Mouse (Mus musculus) testis, adult 2 months (tissue): ENCODE results near the gene Wnk2. TPM values are rescaled to one million over a fixed set of nuclear protein-coding genes. Genes with fewer than 3 reads are reported as not detected.

ENCODE experiments used
- H3K27ac ChIP-seq: fragments of 200-500 bp; 2 replicates; pipeline ENCODE4 v1.5.1; 2012; ENCODE audit warnings: low read depth, low read length; ENCODE audit not compliant: control insufficient read depth, insufficient read depth
- H3K27me3 ChIP-seq: fragments of 200-500 bp; 2 replicates; pipeline ENCODE4 v1.6.1; 2012; ENCODE audit warnings: mild to moderate bottlenecking, low read length, moderate library complexity; ENCODE audit not compliant: control insufficient read depth, insufficient read depth
- H3K36me3 ChIP-seq: fragments of 200-500 bp; 2 replicates; pipeline ENCODE4 v1.6.1; 2012; ENCODE audit warnings: mild to moderate bottlenecking, low read length; ENCODE audit not compliant: control insufficient read depth, insufficient read depth
- H3K4me1 ChIP-seq: fragments of 200-500 bp; 2 replicates; pipeline ENCODE4 v1.6.1; 2012; ENCODE audit warnings: low read length; ENCODE audit not compliant: control insufficient read depth, insufficient read depth
- H3K4me3 ChIP-seq: fragments of 200-500 bp; 2 replicates; pipeline ENCODE4 v1.5.1; 2012; ENCODE audit warnings: low read depth, mild to moderate bottlenecking, low read length, moderate library complexity, mixed read lengths; ENCODE audit not compliant: control insufficient read depth
- CTCF ChIP-seq: fragments of 200-500 bp; IDR thresholded peaks from 2 replicates; pipeline ENCODE4 v1.5.1; 2012; ENCODE audit warnings: low read depth, mild to moderate bottlenecking, inconsistent platforms, low read length, moderate library complexity; ENCODE audit not compliant: control insufficient read depth, insufficient read depth, insufficient replicate concordance
- POLR2A ChIP-seq: fragments of 200-500 bp; IDR thresholded peaks from 2 replicates; pipeline ENCODE4 v1.6.1; 2012; ENCODE audit warnings: low read depth, mild to moderate bottlenecking, inconsistent platforms, low read length, moderate library complexity; ENCODE audit not compliant: control insufficient read depth
- polyA plus RNA-seq: library from polyadenylated mRNA; depleted of rRNA; stranded (reverse); fragments of >200 nt; gene quantifications from 2 replicates; pipeline ENCODE4 v1.2.3, GENCODE M21; 2012

Gene Wnk2
- polyA plus RNA-seq, 1 experiment = 1.0 TPM

- Histone ChIP-seq H3K36me3 (no peaks in the 10 kb centered on the region), H3K4me3 (no peak overlapping the region), H3K27me3 (no peaks in the 10 kb centered on the region), H3K4me1 (no peaks in the 10 kb centered on the region), H3K27ac (no peak overlapping the region)
- TF ChIP-seq CTCF = no peak
These were observed 71.6 kb downstream of the Wnk2 start for GRCm38 (mm10) chr13:49076196-49076595.

GRCm38 (mm10) chr13:49075377-49075776 lies 72.4 kb downstream of the Wnk2 start:
- no peak for TF ChIP-seq POLR2A
- no peaks in the 10 kb centered on the region for H3K36me3 ChIP-seq

GRCm38 (mm10) chr13:49073295-49073694 lies 74.5 kb downstream of the Wnk2 start:
- no peak overlapping the region for H3K27ac ChIP-seq
- H3K36me3 ChIP-seq = no peaks in the 10 kb centered on the region
- no peaks in the 10 kb centered on the region for H3K4me1 ChIP-seq
- TF ChIP-seq CTCF (no peak), POLR2A (no peak)
- H3K4me3 ChIP-seq = no peak overlapping the region
- no peaks in the 10 kb centered on the region for H3K27me3 ChIP-seq

More at GRCm38 (mm10) chr13:49075377-49075776, 72.4 kb downstream of the Wnk2 start:
- Histone ChIP-seq H3K4me3 (no peak overlapping the region), H3K27me3 (no peaks in the 10 kb centered on the region), H3K4me1 (no peaks in the 10 kb centered on the region), H3K27ac (no peak overlapping the region)

GRCm38 (mm10) chr13:49071861-49072260 lies 76.0 kb downstream of the Wnk2 start:
- H3K36me3 ChIP-seq = no peaks in the 10 kb centered on the region
- no peak for TF ChIP-seq POLR2A
- no peak for TF ChIP-seq CTCF

GRCm38 (mm10) chr13:49069979-49070378 lies 77.8 kb downstream of the Wnk2 start:
- no peaks in the 10 kb centered on the region for H3K27me3 ChIP-seq
- TF ChIP-seq CTCF (no peak), POLR2A (no peak)
- no peak overlapping the region for H3K27ac ChIP-seq
- no peaks in the 10 kb centered on the region for H3K4me1 ChIP-seq
- H3K4me3 ChIP-seq = no peak overlapping the region
- H3K36me3 ChIP-seq = no peaks in the 10 kb centered on the region

More at GRCm38 (mm10) chr13:49071861-49072260, 76.0 kb downstream of the Wnk2 start:
- Histone ChIP-seq H3K4me1 (no peaks in the 10 kb centered on the region), H3K4me3 (no peak overlapping the region), H3K27ac (no peak overlapping the region), H3K27me3 (no peaks in the 10 kb centered on the region)

GRCm38 (mm10) chr13:49069393-49069792 lies 78.4 kb downstream of the Wnk2 start:
- TF ChIP-seq CTCF = no peak
- TF ChIP-seq POLR2A = no peak
- H3K27ac ChIP-seq = no peak overlapping the region
- H3K4me1 ChIP-seq = no peaks in the 10 kb centered on the region
- H3K4me3 ChIP-seq = no peak overlapping the region
- H3K27me3 ChIP-seq = no peaks in the 10 kb centered on the region
- no peaks in the 10 kb centered on the region for H3K36me3 ChIP-seq

- H3K4me1 ChIP-seq = peaks cover 3% of the 10 kb centered on the region; the same call in 1 of the 2 replicates
- no peaks in the 10 kb centered on the region for H3K27me3 ChIP-seq
- no peak overlapping the region for H3K4me3 ChIP-seq
- H3K36me3 ChIP-seq = no peaks in the 10 kb centered on the region
- H3K27ac ChIP-seq = no peak overlapping the region
- TF ChIP-seq CTCF (no peak), POLR2A (no peak)
These were observed 83.6 kb downstream of the Wnk2 start for GRCm38 (mm10) chr13:49064257-49064656.

- Histone ChIP-seq H3K36me3 (no peaks in the 10 kb centered on the region), H3K4me1 (peaks cover 3% of the 10 kb centered on the region; the same call in 1 of the 2 replicates), H3K27ac (no peak overlapping the region), H3K27me3 (no peaks in the 10 kb centered on the region), H3K4me3 (no peak overlapping the region)
- TF ChIP-seq POLR2A = no peak
- no peak for TF ChIP-seq CTCF
These were observed 87.4 kb downstream of the Wnk2 start for GRCm38 (mm10) chr13:49060456-49060855.
